Mouse (Mus musculus): Measurements from ENCODE around the gene Atrnl1.

Gene Atrnl1

GRCm38 (mm10) chr19:57610476-57611261 is at the start of gene Atrnl1:
Atrnl1 (plus strand) TSS chr19:57611034.
- peak; percentile 71 to 76 for DNase-seq (ENCODE audit: low spot score in 2 of 2)

- DNase-seq (ENCODE audit: low spot score in 2 of 2): no peak
These were observed 49.3 kb upstream of the Atrnl1 start for GRCm38 (mm10) chr19:57561486-57561885.

DNA sequence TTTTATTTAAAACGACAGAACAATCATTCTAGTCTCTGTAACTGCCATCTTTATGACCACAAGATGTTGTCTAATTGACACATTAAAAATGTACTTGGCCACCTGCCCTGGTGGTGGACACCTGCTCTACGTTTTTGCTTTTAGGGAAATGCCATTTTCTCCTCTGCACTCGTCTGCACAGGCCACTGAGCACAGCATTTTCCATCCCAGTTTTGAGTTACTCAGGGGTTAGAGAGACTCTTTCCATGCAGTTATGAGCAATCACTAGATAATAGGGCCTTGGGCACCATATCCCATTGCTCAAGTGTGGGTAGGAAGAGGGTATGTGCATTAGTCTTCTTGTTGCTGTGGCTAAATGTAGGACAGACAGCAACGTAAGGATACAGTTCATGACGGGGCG is 41.8 kb upstream of the Atrnl1 start:
- DNase-seq (ENCODE audit: low spot score in 2 of 2): no peak

DNA sequence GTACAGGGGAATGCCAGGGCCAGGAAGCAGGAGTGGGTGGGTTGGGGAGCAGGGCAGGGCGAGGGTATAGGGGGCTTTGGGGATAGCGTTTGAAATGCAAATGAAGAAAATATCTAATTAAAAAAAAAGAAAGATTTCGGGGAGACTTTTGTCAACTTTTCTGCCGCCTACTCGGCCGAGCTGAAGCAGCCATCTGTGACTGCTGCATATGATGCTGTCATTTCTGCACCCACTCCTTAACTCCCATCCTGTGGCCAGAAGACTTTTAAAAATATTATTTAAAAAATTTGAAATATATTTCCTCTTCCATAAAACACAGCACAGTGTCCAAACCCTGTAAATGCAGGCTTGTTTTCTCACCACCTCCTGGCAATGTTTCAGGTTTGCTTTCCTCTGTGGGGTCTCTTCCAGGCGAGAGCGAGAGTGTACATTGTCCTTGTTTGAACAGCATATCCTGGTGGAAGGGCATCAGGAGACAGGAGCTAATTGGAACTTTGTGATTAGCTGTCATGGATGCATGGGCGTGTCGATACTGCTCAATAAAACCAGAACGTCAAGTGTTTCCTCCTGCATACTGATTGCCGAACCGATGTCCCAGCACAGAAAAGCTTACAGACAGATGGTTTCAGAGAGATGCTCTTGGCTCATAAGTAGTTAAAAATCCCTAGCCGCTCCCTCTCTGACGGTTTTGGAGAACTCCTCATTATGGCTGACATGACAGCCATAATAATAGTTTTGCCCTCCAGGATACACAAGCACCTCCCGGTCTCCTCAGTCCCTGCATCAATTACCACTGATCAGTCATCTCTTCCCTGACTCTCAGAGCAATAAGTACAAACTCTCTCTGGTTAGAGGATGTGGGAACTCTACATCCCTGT is 38.2 kb upstream of the Atrnl1 start:
- DNase-seq (ENCODE audit: low spot score in 2 of 2): no peak

DNA sequence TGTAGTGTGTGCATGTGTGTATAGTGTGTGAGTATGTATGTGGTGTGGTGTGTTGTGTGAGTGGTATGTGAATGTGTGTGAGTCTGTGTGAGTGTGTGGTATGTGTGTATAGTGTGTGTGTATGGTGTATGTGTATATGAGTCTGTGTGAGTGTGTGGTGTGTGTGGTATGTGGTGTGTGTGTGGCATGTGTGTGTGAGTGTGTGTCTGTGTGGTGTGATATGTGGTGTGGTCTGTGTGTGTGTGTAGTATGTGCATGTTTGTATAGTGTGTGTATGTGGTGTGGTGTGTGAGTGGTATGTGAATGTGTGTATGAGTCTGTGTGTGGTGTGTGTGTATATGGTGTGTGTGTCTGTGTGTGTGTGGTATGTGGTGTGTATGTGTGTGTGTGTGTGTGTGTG is 37.4 kb upstream of the Atrnl1 start:
- no peak for DNase-seq (ENCODE audit: low spot score in 2 of 2)

DNA sequence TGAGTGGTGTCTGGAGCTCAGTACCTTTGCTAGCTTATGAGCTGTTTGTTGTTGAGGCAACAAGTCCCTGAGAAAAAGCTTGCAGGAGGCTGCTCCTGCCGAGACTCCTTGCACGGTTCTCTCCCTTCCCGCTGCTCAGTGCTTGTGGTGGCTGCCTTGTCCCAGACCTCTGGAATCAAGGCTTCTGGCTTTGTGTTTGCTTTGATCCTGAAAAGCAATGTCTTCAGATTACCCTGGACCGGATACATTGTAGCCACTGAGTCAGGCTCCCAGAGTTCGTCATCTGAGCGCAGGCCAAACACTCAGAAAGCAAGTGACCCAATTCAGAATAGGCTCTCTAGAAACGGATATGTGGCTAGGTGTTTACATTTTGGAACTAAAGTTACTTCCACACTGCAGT is 35.8 kb upstream of the Atrnl1 start:
- no peak for DNase-seq (ENCODE audit: low spot score in 2 of 2)

- DNase-seq (ENCODE audit: low spot score in 2 of 2): no peak
These were observed 34.0 kb upstream of the Atrnl1 start for GRCm38 (mm10) chr19:57576836-57577235.

GRCm38 (mm10) chr19:57577256-57577655 is 33.6 kb upstream of the Atrnl1 start:
- DNase-seq (ENCODE audit: low spot score in 2 of 2): no peak

DNA sequence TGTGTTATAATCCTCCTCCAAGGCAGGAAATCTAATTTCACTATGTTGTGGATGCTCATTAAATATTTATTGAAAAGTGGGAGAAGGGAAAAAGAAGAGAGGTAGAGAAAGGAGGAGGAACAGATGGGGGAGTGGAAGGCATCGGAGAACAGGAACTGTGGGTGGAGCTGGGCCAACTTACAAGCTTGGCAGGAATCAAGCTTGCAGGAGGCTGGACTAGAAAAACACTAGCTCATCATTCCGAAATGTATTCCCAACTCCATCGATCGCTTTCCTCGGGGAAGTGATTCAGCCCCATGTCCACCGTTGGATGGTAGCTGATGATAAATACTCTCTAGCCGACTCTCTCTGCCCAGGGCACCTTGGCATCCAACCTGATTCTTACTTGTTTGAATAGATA is 29.9 kb upstream of the Atrnl1 start:
- DNase-seq (ENCODE audit: low spot score in 2 of 2): peak in 1 of 2 experiments; percentile 29

DNA sequence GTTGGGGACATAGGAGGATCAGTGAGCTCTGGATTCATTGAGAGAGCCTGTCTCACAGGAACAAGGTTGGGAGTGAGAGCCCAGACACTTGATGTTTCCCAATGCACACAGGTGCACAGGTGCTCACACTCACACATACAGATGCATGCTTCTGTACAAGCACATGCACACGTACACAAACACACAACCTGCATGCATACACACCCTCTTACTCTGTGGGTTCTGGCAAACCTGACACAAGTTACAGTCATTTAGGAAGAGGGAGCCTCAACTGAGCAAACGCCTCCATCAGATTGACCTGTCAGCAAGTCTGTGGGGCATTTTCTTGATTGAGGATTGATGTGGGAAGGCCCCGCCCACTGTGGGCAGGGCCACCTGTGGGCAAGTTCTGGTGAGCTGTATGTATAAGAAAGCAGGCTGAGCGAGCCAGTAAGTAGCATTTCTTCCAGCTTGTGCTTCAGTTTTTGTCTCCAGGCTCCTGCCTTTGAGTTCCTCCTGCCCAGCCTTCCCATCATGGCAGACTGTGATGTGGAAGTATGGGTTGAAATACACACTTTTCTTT is 25.5 kb upstream of the Atrnl1 start:
- DNase-seq (ENCODE audit: low spot score in 2 of 2): no peak

- no peak for DNase-seq (ENCODE audit: low spot score in 2 of 2)
These were observed 24.7 kb upstream of the Atrnl1 start for GRCm38 (mm10) chr19:57586172-57586571.

GRCm38 (mm10) chr19:57589516-57589915 is 21.3 kb upstream of the Atrnl1 start:
- DNase-seq (ENCODE audit: low spot score in 2 of 2): no peak

- no peak for DNase-seq (ENCODE audit: low spot score in 2 of 2)
These were observed 19.9 kb upstream of the Atrnl1 start for GRCm38 (mm10) chr19:57590895-57591294.

DNA sequence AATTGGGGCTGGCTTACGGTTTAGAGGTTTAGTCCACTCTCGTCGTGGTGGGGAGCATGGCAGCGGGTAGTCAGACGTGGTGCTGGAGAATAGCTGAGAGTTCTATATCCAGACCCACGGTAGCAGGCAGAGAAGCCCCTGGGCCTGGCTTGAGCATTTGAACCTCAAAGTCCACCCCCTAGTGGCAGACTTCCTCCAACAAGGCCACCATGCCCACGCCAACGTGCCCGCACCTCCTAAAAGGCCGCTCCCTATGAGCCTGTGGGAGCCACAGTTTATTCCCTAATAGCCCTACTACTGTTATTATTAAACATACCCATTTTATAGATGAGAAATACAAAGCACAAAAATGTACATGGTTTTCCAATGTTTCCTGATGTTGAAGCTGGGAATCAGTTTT is 19.2 kb upstream of the Atrnl1 start:
- no peak for DNase-seq (ENCODE audit: low spot score in 2 of 2)

GRCm38 (mm10) chr19:57592355-57592754 is 18.5 kb upstream of the Atrnl1 start:
- DNase-seq (ENCODE audit: low spot score in 2 of 2): no peak

GRCm38 (mm10) chr19:57599126-57599525 is 11.7 kb upstream of the Atrnl1 start:
- DNase-seq (ENCODE audit: low spot score in 2 of 2): no peak

- DNase-seq (ENCODE audit: low spot score in 2 of 2): no peak
These were observed 10.5 kb upstream of the Atrnl1 start for GRCm38 (mm10) chr19:57600233-57600929.

- DNase-seq (ENCODE audit: low spot score in 2 of 2): no peak
These were observed 9.9 kb upstream of the Atrnl1 start for GRCm38 (mm10) chr19:57600930-57601328.

DNA sequence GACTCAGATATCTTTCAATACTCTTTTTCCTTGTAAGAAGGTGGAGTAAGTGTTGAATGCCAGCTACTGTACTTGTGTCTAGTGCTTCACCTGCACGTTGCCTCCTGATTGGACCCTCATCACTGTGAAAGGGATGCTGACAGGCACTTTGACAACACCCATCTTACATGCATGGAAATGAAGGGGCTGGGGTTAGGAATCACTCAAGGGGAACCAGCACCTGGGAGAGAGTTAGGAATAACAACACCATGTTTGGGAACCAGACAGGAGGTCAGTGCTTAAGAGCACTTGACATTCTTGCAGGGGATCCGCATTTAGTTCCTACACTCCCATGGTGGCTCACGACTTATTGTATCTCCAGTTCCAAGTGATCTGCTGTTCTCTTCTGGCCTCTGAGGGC is 7.2 kb upstream of the Atrnl1 start:
- no peak for DNase-seq (ENCODE audit: low spot score in 2 of 2)

- DNase-seq (ENCODE audit: low spot score in 2 of 2): no peak
These were observed 4.9 kb upstream of the Atrnl1 start for GRCm38 (mm10) chr19:57605941-57606340.

DNA sequence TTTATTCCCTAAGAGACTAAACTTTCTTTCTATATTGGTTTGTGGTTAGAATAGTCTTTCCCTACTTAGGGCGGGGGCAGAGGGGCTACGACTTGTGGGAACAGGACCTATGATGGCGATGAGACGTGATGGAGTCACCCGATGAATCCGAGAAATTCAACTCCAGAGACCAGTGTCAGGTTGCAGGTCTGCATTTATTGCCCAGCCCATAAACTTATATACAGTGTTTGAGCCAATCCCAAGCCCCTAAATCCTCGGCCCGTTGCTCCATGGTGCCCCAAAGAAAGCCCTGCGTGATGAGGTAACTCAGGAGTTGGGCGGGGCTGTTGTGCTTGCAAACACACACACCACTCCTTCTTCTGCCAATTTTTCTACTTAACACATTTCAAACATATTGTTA is 4.5 kb upstream of the Atrnl1 start:
- DNase-seq (ENCODE audit: low spot score in 2 of 2): no peak

Measured in frontal cortex, postnatal 14 days (tissue).